Mouse (Mus musculus): ENCODE data around the gene Irf9.
A peak's percentile ranks its signal among the peaks of the same experiment; 100 is the strongest.

Gene Irf9

GRCm38 (mm10) chr14:55603271-55603632, at the start of gene Irf9:
TSS of gene Irf9 (plus strand) at chr14:55603571.
- no peak for DNase-seq

DNA sequence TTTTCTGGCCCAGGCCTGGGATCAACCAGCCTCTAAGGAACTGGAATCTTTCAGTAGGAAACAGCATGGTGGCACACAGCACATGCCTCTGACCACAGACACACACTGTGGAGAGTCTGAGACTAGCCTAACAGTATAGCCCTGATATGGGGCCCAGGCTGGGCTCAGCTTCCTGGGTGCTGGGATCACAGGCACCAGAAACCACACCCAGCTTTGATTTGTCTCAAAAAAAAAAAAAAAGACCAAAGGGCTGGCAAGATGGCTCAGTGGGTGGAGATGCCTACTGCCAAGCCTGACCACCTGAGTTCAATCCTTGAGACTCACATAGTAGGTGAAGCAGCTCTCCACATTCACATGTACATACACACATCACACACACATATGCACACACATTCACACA, 48.7 kb upstream of the Irf9 start:
- DNase-seq: no peak

GRCm38 (mm10) chr14:55555788-55556187, 47.6 kb upstream of the Irf9 start:
- DNase-seq: no peak

GRCm38 (mm10) chr14:55557003-55557402, 46.4 kb upstream of the Irf9 start:
- peak; percentile 85 for DNase-seq

DNA sequence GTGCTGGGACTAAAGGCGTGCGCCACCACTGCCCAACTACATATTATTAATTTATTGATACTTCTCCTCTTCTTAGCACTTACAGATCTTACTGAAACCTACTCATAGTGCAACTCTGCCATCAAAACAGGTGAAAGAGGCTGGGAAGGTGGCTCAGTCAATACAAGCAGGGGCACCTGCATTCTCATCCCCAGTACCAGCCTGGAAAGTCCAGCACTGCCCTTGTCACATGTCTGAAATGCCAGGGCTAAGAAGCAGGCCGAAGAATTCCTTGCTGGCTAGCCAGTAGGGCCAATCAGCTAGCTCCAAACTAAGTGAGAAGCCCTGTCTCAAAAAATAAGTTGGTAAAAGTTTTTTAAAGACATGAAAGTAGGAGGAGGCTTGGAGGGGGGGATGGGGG, 45.8 kb upstream of the Irf9 start:
- DNase-seq: no peak

DNA sequence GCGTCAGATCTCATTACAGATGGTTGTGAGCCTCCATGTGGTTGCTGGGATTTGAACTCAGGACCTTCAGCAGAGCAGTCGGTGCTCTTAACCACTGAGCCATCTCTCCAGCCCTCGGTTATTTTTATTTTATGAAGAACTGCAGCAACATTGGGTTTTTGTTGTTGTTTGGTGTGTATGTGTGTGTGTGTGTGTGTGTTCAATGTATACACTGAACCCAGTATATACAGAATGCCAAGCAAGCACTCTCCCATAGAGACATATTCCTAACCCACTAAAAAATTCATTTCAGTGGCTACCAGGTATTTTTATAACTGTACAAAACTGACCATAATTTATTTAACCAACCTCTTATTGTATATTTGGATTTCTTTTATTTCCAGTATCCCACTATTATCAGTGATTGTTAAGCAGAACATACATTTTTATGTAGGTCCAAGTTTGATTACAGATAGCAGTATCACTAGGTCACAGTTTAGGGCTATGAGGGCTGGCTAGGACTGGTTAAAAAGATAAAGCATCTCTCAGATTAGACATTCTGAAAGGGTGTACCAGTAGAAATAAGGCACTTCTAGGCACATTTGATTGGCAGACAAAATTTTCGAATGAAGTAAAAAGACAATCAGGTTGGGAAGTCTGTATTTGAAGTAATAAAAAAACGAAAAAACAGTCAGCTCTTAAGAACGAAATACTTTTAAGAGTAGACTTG, 44.5 kb upstream of the Irf9 start:
- DNase-seq: no peak

DNA sequence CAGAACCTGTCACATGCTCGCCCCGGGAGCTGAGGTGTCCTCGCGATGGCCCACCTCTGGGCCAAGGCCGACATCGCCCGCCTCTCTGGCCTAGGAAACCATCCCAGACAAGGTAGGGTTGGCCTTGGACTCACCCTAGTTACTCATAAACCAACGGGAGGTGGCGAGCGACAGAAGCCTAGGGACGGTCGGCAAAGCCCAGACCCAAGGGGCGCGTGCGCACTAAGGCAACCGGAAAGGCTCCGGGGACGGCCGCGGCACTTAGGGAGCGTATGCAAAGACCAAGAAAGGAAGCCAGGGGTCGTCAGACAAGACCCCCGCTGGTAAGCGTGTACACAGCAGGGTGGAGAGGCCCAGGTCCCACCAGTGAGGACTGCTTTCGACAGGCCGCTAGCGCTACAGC, 43.6 kb upstream of the Irf9 start, which contains the start of gene Dcaf11:
Gene Dcaf11, plus strand, starts transcription at position 208 of the 403 bp plus-strand sequence.
- peak; percentile 93 for DNase-seq

DNA sequence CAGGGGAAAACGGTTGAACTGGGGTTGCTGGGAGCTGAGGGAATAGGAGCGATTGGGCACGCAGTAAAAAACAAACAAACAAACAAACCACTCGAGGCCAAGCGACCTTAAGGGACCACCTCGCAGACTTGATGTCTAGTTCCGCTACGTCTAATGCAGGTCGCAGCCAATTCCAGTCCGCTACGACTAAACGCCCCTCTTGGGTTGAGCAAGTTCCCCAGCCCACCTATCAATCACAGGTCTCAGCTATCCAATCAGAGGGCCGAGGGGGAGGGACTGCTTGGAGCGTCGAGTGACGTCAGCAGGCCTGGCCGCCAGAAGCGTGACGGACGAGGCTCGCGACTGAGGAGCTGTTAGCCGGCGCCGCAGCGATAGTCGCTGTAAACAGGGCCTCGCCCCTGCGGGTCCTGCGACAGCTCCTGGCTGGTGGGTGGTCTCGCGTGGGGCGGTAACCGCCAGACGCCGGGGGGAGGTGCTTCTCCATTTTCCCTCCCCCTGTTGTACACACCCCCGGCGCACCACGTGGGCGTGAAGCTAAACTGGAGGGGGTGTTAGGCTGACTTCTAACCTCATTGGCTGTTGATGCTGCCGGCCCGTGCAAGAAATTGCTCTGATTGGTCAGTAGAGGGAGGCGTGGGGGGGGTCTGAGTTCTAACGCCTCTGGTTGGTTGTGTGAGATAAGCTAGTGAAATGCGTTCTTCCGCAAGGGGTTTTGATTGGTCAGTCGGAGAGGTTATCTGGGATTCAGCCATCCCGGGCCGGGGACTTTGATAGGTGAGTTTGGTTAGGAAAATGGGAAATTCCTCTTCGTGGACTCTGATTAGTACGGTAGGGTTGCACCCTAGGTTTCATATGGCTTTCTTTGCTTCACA, 42.9 kb upstream of the Irf9 start, which contains the start of gene A730061H03Rik:
Gene A730061H03Rik, minus strand, starts transcription at position 205 of the 872 bp plus-strand sequence.
- DNase-seq: peak; percentile 100

GRCm38 (mm10) chr14:55561860-55562259, 41.5 kb upstream of the Irf9 start:
- DNase-seq: no peak

- DNase-seq: no peak
Observed at GRCm38 (mm10) chr14:55563249-55563648, 40.1 kb upstream of the Irf9 start.

- no peak for DNase-seq
Observed at GRCm38 (mm10) chr14:55565748-55566147, 37.6 kb upstream of the Irf9 start.

- no peak for DNase-seq
Observed at GRCm38 (mm10) chr14:55567496-55567895, 35.9 kb upstream of the Irf9 start.

DNA sequence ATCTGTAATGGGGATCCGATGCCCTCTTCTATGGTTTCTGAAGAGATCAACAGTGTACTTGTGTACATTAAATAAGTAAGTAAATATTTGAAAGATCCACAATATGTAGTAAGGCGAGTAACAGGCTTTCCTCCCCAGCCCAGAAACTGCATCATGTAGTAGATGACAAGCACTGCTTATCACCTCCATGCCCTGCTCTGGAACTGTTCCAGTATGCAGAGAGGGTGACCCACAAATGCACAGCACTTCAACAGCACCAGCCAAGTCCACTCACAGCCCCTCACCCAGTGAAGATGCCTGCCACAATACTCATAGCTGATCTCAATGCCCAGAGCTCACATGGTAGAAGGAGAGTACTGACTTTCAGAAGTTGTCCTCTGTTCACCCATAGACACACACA, 32.8 kb upstream of the Irf9 start:
- DNase-seq: no peak

- no peak for DNase-seq
Observed at GRCm38 (mm10) chr14:55571760-55572159, 31.6 kb upstream of the Irf9 start.

- no peak for DNase-seq
Observed at GRCm38 (mm10) chr14:55575302-55575701, 28.1 kb upstream of the Irf9 start, which contains the start of gene Fitm1. TSS of gene Fitm1 (plus strand) at chr14:55575617.

- no peak for DNase-seq
Observed at GRCm38 (mm10) chr14:55575711-55576110, 27.7 kb upstream of the Irf9 start.

GRCm38 (mm10) chr14:55576376-55576775, 27.0 kb upstream of the Irf9 start:
- no peak for DNase-seq

DNA sequence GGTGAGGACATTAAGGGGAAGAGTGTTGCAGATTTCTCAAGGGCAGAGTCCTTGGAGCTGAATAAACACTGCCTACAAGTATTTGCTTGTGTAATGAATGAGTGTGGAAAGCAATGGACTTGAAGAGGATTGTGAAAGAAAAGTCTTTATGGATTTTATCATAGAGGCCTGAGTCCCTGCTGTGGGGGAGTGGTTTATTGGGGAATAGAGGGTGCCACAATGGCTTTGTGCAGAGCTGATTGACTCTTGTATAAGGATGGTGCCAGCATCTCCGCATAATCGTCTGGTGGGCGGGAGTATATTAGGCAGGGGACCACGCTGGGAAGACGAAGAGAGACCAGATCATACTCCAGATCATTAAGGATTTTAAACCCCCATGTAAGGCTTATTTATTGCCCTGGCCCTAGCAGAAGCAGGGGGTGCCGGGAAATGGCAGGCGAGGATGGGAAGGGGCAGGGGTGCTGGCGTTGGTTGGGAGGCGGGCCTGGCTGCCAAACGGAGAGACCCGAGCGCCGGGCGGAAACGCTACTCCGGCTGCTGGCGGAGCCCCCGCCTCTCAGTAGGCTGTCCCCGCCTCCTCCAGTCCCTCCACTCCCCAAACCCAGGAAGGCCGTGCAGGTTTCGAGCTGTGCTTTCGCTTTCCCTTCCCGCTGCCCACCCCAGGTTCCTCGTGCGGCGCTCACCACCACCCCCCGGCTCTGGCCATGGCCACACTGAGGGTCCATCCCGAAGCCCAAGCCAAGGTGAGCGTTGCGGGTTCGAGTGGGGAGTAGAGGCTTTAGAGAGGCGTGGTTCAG, 25.3 kb upstream of the Irf9 start, which contains the start of gene Psme1:
Gene Psme1, plus strand, starts transcription at position 253 of the 797 bp plus-strand sequence.
- DNase-seq: no peak

GRCm38 (mm10) chr14:55578668-55579269, 24.6 kb upstream of the Irf9 start:
- no peak for DNase-seq

GRCm38 (mm10) chr14:55579511-55580496, 23.6 kb upstream of the Irf9 start:
- DNase-seq: no peak

DNA sequence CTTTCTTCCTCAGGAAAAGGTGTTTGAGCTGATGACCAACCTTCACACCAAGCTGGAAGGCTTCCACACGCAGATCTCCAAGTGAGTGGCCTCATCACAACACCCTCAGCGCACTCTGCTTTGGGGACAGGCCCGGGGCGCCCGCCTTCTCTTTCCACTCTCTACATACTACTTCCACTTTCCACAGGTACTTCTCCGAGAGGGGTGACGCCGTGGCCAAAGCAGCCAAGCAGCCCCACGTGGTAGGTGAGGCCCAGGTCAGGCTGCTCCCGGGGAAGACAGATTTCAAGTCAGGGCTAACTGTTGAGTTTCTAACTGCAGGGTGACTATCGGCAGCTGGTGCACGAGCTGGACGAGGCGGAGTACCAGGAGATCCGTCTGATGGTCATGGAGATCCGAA, 22.6 kb upstream of the Irf9 start:
- DNase-seq: no peak

Data from cerebellum, adult 9-10 months (tissue).